ENCODE assay signal across 12 mouse cellular contexts in the genomic region with DNA sequence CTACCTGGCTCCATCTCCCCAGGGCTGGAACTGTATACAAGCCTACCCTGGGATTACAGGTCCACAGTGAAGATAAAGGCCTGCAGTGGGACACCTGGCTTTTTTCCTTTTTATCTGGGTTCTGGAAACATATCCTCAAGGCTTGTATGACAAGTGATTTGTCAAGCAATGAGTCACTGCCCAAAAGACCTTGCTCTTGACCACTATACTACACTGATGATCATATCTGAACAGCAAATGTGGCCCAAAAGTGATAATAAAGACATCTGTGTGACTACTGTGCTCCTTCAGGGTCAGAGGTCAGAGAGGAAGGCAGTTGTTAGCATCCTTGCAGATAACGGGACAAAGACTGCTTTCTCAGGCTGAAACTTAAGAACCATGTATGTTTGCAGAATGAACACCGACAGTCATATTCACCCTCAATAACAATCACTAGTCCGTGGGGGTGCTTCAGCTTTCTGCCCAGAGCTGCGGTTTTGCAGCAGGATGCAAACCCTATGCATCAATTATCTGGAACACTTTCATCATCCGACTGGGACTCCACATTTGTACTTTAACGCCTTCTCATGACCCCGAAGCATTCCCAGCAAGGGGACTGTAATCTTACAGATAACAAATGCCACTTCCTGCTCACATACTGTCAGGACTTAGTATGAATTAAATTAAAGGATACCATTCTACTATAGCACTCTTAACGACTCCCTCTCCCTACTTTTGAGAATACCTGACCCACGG. TPM values are rescaled to one million over a fixed set of nuclear protein-coding genes. Genes with fewer than 3 reads are reported as not detected.
DNase-seq lines count a peak whose midpoint lies in the region; ATAC-seq lines count a peak whose summit lies in the region.
"Had no signal": no experiment of that assay in that cellular context is flagged by ENCODE, and none has a peak within 500 bp of the region (broad histone marks: within the 10 kb centered on the region; RNA-seq: fewer than 3 reads in every experiment).

No protein-coding gene starts in this region.

- no peaks in the 10 kb centered on the region for H3K9me3 ChIP-seq in heart, embryonic 14.5 days (ENCODE audit: control insufficient read depth, low read length)
- no peaks in the 10 kb centered on the region for H3K9me3 ChIP-seq in lung, embryonic 15.5 days
- H3K9me3 ChIP-seq in embryonic facial prominence, embryonic 14.5 days (ENCODE audit: control insufficient read depth, low read length): no peaks in the 10 kb centered on the region
- no peaks in the 10 kb centered on the region for H3K9me3 ChIP-seq in neural tube, embryonic 13.5 days

- H3K4me3 ChIP-seq in heart, embryonic 14.5 days (ENCODE audit: control insufficient read depth in 1 of 2, insufficient read depth in 1 of 2, low read depth in 1 of 2, low read length in 2 of 2): peak overlapping the region in 1 of 2 experiments; percentile 88; a peak in 1 of 4 replicates
- peak overlapping the region; percentile 72 for H3K4me3 ChIP-seq in lung, embryonic 15.5 days
- H3K4me3 ChIP-seq in embryonic facial prominence, embryonic 14.5 days (ENCODE audit: low read depth, low read length): peak overlapping the region; percentile 73; the same call in 1 of the 2 replicates
- no peak overlapping the region for H3K4me3 ChIP-seq in neural tube, embryonic 13.5 days

- H3K4me1 ChIP-seq in heart, embryonic 14.5 days (ENCODE audit: control insufficient read depth in 2 of 2, insufficient read depth in 2 of 2, low read length in 2 of 2): peaks cover 0 to 4% of the 10 kb centered on the region in 2 experiments; a peak in 1 of 4 replicates
- H3K4me1 ChIP-seq in lung, embryonic 15.5 days: no peaks in the 10 kb centered on the region
- H3K4me1 ChIP-seq in embryonic facial prominence, embryonic 14.5 days (ENCODE audit: control insufficient read depth, insufficient read depth, low read length): no peaks in the 10 kb centered on the region
- peaks cover 18% of the 10 kb centered on the region for H3K4me1 ChIP-seq in neural tube, embryonic 13.5 days (replicated peaks)

- no peak overlapping the region for H3K9ac ChIP-seq in heart, embryonic 14.5 days (ENCODE audit: low read length)
- H3K9ac ChIP-seq in lung, embryonic 15.5 days: peak overlapping the region; percentile 66; the same call in 1 of the 2 replicates
- no peak overlapping the region for H3K9ac ChIP-seq in embryonic facial prominence, embryonic 14.5 days (ENCODE audit: low read depth, low read length)
- no peak overlapping the region for H3K9ac ChIP-seq in neural tube, embryonic 13.5 days

- DNase-seq in heart, postnatal 36 days: no peak
- DNase-seq in lung, adult 18-20 months: no peak
- no peak for DNase-seq in embryonic facial prominence, embryonic 14.5 days (ENCODE audit: low spot score)
- DNase-seq in cerebellum, adult 11-12 months: no peak
- DNase-seq in frontal cortex, postnatal 14 days (ENCODE audit: low spot score in 2 of 2): no peak
- DNase-seq: cerebellum, adult 11 months; lung, postnatal 4 days; spleen, adult 18-20 months had no signal

- peaks cover 14% of the 10 kb centered on the region for H3K27me3 ChIP-seq in heart, embryonic 14.5 days (ENCODE audit: control insufficient read depth, insufficient read depth, low read length)
- H3K27me3 ChIP-seq in lung, embryonic 15.5 days: peaks cover 20% of the 10 kb centered on the region
- H3K27me3 ChIP-seq in embryonic facial prominence, embryonic 14.5 days (replicated peaks; ENCODE audit: control insufficient read depth, insufficient read depth, low read length): peaks cover 34% of the 10 kb centered on the region
- peaks cover 33% of the 10 kb centered on the region for H3K27me3 ChIP-seq in neural tube, embryonic 13.5 days

- H3K4me2 ChIP-seq in heart, embryonic 14.5 days (ENCODE audit: low read length): peak overlapping the region; percentile 100
- peak overlapping the region; percentile 96 for H3K4me2 ChIP-seq in lung, embryonic 15.5 days
- peak overlapping the region; percentile 98 for H3K4me2 ChIP-seq in embryonic facial prominence, embryonic 14.5 days (ENCODE audit: low read depth, low read length)
- peak overlapping the region; percentile 100; the same call in 1 of the 2 replicates for H3K4me2 ChIP-seq in neural tube, embryonic 13.5 days

- WGBS in heart, embryonic 14.5 days: 41% methylated on average over 9 of the region's 9 CpGs
- 24% methylated on average over 9 of the region's 9 CpGs for WGBS in lung, embryonic 15.5 days
- 39% methylated on average over 9 of the region's 9 CpGs for WGBS in embryonic facial prominence, embryonic 14.5 days
- WGBS in neural tube, embryonic 13.5 days: 57% methylated on average over 9 of the region's 9 CpGs

- H3K36me3 ChIP-seq in heart, embryonic 14.5 days (ENCODE audit: control insufficient read depth, insufficient read depth, low read length): no peaks in the 10 kb centered on the region
- H3K36me3 ChIP-seq in lung, embryonic 15.5 days: no peaks in the 10 kb centered on the region
- no peaks in the 10 kb centered on the region for H3K36me3 ChIP-seq in embryonic facial prominence, embryonic 14.5 days (ENCODE audit: control insufficient read depth, insufficient read depth, low read length)
- no peaks in the 10 kb centered on the region for H3K36me3 ChIP-seq in neural tube, embryonic 13.5 days

- ATAC-seq in heart, embryonic 14.5 days (ENCODE audit: insufficient number of reproducible peaks, insufficient read depth, low FRiP score, low read depth): no peak
- ATAC-seq in lung, embryonic 15.5 days (ENCODE audit: borderline replicate concordance, extremely low read depth, low FRiP score, low TSS enrichment): no peak
- no peak for ATAC-seq in embryonic facial prominence, embryonic 14.5 days (ENCODE audit: low read depth)
- no peak for ATAC-seq in neural tube, embryonic 13.5 days (ENCODE audit: low read depth)

- intact Hi-C loops in heart, postnatal 36 days (cut with DNase I): no loop called here

- H3K27ac ChIP-seq in heart, embryonic 14.5 days (replicated peaks in 1 of 2; ENCODE audit: control insufficient read depth in 1 of 2, insufficient read depth in 1 of 2, low read depth in 2 of 2, low read length in 2 of 2): no peak overlapping the region
- no peak overlapping the region for H3K27ac ChIP-seq in lung, embryonic 15.5 days
- H3K27ac ChIP-seq in embryonic facial prominence, embryonic 14.5 days (replicated peaks; ENCODE audit: low read depth, low read length): no peak overlapping the region
- H3K27ac ChIP-seq in neural tube, embryonic 13.5 days (replicated peaks): no peak overlapping the region

RNA-seq across cellular contexts. Expression of gene Usp43, which starts 1.6 kb away (rescaled TPM):
- polyA plus RNA-seq in heart, embryonic 14.5 days (2014; fragmentation: Nextera tagmentation; extraction: Ambion mirVana): 0.93 and 1.2 TPM in 2 replicates
- total RNA-seq in heart, postnatal 36 days (2021): 1 to 10 TPM; 3.0 to 3.1 TPM
- 3.2 and 3.7 TPM in 2 replicates for polyA plus RNA-seq in lung, embryonic 15.5 days (2015; fragmentation: Nextera tagmentation; extraction: Ambion mirVana)
- 2.3 and 2.4 TPM in 2 replicates for polyA plus RNA-seq in embryonic facial prominence, embryonic 14.5 days (2014; fragmentation: Nextera tagmentation; extraction: Ambion mirVana)
- 0.18 and 0.35 TPM in 2 replicates for polyA plus RNA-seq in neural tube, embryonic 13.5 days (2015; fragmentation: Nextera tagmentation; extraction: Ambion mirVana)
- total RNA-seq: granulocyte monocyte progenitor cell, adult 5-6 weeks had no signal

RNA-seq across cellular contexts. Expression of gene Cfap52, which starts 45.1 kb away (rescaled TPM):
- polyA plus RNA-seq in heart, embryonic 14.5 days (2014; fragmentation: Nextera tagmentation; extraction: Ambion mirVana): not detected in 2 replicates
- total RNA-seq in heart, postnatal 36 days (2021): not detected
- polyA plus RNA-seq in lung, embryonic 15.5 days (2015; fragmentation: Nextera tagmentation; extraction: Ambion mirVana): 4.0 and 6.1 TPM in 2 replicates
- 2.9 and 7.2 TPM in 2 replicates for polyA plus RNA-seq in embryonic facial prominence, embryonic 14.5 days (2014; fragmentation: Nextera tagmentation; extraction: Ambion mirVana)
- polyA plus RNA-seq in neural tube, embryonic 13.5 days (2015; fragmentation: Nextera tagmentation; extraction: Ambion mirVana): 0.95 and 1.6 TPM in 2 replicates
- total RNA-seq: granulocyte monocyte progenitor cell, adult 5-6 weeks had no signal

RNA-seq across cellular contexts. Expression of gene Stx8, which starts 45.6 kb away (rescaled TPM):
- 61.8 and 62.5 TPM in 2 replicates for polyA plus RNA-seq in heart, embryonic 14.5 days (2014; fragmentation: Nextera tagmentation; extraction: Ambion mirVana)
- total RNA-seq in heart, postnatal 36 days (2021): 10 to 100 TPM; 24.1 to 25.1 TPM
- 52.1 and 54.7 TPM in 2 replicates for polyA plus RNA-seq in lung, embryonic 15.5 days (2015; fragmentation: Nextera tagmentation; extraction: Ambion mirVana)
- 57.5 and 58.9 TPM in 2 replicates for polyA plus RNA-seq in embryonic facial prominence, embryonic 14.5 days (2014; fragmentation: Nextera tagmentation; extraction: Ambion mirVana)
- polyA plus RNA-seq in neural tube, embryonic 13.5 days (2015; fragmentation: Nextera tagmentation; extraction: Ambion mirVana): 73.8 and 74.2 TPM in 2 replicates
